Mouse (Mus musculus) T-helper 2 cell (primary cell): ENCODE data around the gene Fcho1.

Experiments used
- in situ Hi-C: fragments of 300-600 bp; cut with MboI, MseI; formaldehyde crosslinking; loops from one replicate; pipeline ENCODE4 v1.15.1; 2025; ENCODE audit warnings: high pct_unique_total_duplicates

Fcho1 gene

GRCm38 (mm10) chr8:71684701-71685100 is 40.8 kb downstream of the Fcho1 start:
- in situ Hi-C loops, result no loop called here

- in situ Hi-C loops, result no loop called here
Observed at GRCm38 (mm10) chr8:71682832-71683231, 42.7 kb downstream of the Fcho1 start.

- in situ Hi-C loops, result no loop called here
Observed at GRCm38 (mm10) chr8:71681369-71681915, 44.1 kb downstream of the Fcho1 start.

- in situ Hi-C loops, result no loop called here
Observed at GRCm38 (mm10) chr8:71680471-71680870, 45.0 kb downstream of the Fcho1 start.

- in situ Hi-C loops, result no loop called here
Observed at GRCm38 (mm10) chr8:71679550-71680168, 45.9 kb downstream of the Fcho1 start.

GRCm38 (mm10) chr8:71679116-71679515 is 46.4 kb downstream of the Fcho1 start:
- in situ Hi-C loops, result no loop called here

GRCm38 (mm10) chr8:71678216-71678615 is 47.3 kb downstream of the Fcho1 start:
- in situ Hi-C loops, result no loop called here

GRCm38 (mm10) chr8:71677555-71677954 is 48.0 kb downstream of the Fcho1 start:
- in situ Hi-C loops, result no loop called here

GRCm38 (mm10) chr8:71676803-71677202 is 48.7 kb downstream of the Fcho1 start:
- in situ Hi-C loops, result no loop called here

- in situ Hi-C loops, result no loop called here
Observed at GRCm38 (mm10) chr8:71676020-71676741, 49.3 kb downstream of the Fcho1 start, which contains the start of gene Jak3. Gene Jak3 (plus strand): TSS chr8:71676296.

GRCm38 (mm10) chr8:71675456-71676019 is 50.0 kb downstream of the Fcho1 start:
- in situ Hi-C loops, result no loop called here

- in situ Hi-C loops, result loop anchor here (25.0 kb wide), 2 partner anchors 787 to 1162 kb away; partner anchors contain the start of genes Rex1bd, Rpl18a, Slc5a5 and Uba52
Observed at GRCm38 (mm10) chr8:71674071-71674470, 51.4 kb downstream of the Fcho1 start.

GRCm38 (mm10) chr8:71672168-71672735 is 53.3 kb downstream of the Fcho1 start:
- in situ Hi-C loops, result loop anchor here (25.0 kb wide), 2 partner anchors 785 to 1160 kb away; partner anchors contain the start of genes Rex1bd, Rpl18a, Slc5a5 and Uba52

GRCm38 (mm10) chr8:71671549-71671965 is 54.0 kb downstream of the Fcho1 start, which contains the start of gene Unc13a:
Gene Unc13a (minus strand): TSS chr8:71671757.
- in situ Hi-C loops, result loop anchor here (25.0 kb wide), 2 partner anchors 784 to 1159 kb away; partner anchors contain the start of genes Rex1bd, Rpl18a, Slc5a5 and Uba52

- in situ Hi-C loops, result loop anchor here (25.0 kb wide), 2 partner anchors 784 to 1159 kb away; partner anchors contain the start of genes Rex1bd, Rpl18a, Slc5a5 and Uba52
Observed at GRCm38 (mm10) chr8:71670621-71671548, 54.6 kb downstream of the Fcho1 start.

- in situ Hi-C loops, result loop anchor here (25.0 kb wide), 2 partner anchors 783 to 1158 kb away; partner anchors contain the start of genes Rex1bd, Rpl18a, Slc5a5 and Uba52
Observed at GRCm38 (mm10) chr8:71670198-71670597, 55.3 kb downstream of the Fcho1 start.

- in situ Hi-C loops, result loop anchor here (25.0 kb wide), 2 partner anchors 781 to 1156 kb away; partner anchors contain the start of genes Rex1bd, Rpl18a, Slc5a5 and Uba52
Observed at GRCm38 (mm10) chr8:71668220-71668975, 57.1 kb downstream of the Fcho1 start.

GRCm38 (mm10) chr8:71667256-71667655 is 58.3 kb downstream of the Fcho1 start:
- in situ Hi-C loops, result loop anchor here (25.0 kb wide), 2 partner anchors 780 to 1155 kb away; partner anchors contain the start of genes Rex1bd, Rpl18a, Slc5a5 and Uba52

- in situ Hi-C loops, result loop anchor here (25.0 kb wide), 2 partner anchors 780 to 1155 kb away; partner anchors contain the start of genes Rex1bd, Rpl18a, Slc5a5 and Uba52
Observed at GRCm38 (mm10) chr8:71666855-71667254, 58.7 kb downstream of the Fcho1 start.
